Mouse (Mus musculus) cerebellum, postnatal 14 days (tissue): ENCODE measurements around the gene Pigx.
A peak's percentile ranks its signal among the peaks of the same experiment; 100 is the strongest.

Experiments
- DNase-seq, 2 experiments: peaks; one replicate each; pipeline ENCODE4 v3.0.0; 2021; ENCODE audit warnings: mixed read lengths in 2 of 2

The Pigx gene

DNA sequence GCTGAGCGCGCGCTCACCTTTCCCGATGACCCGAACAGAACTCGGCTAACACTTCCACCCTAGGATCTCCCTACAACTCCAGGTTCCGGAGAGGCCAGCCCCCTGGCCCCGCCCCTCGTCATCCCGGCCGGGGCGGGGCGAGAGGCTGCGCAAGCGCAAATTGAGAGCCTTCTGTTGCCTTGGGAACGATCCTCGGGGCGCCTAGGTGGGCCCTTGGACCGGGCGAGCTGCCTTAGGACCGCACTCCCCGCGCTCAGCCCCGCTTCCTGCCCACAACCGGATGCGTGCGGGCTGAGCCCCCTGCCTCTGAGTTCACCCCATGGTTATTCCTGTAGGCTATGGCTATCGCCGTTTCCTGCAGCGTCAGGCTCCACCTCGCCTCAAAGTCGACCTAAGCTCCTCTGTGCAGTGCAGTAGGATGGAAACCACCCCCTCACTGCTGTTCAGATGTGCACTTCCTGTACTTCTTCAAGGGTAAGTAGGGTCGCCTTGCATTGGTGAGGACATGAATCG, at the start of gene Pigx, which contains the start of gene Cep19:
Gene Pigx, minus strand, starts transcription at position 103 of the 513 bp plus-strand sequence.
Gene Cep19, plus strand, starts transcription at position 163 of the 513 bp plus-strand sequence.
- DNase-seq = peak; percentile 91 to 95

DNA sequence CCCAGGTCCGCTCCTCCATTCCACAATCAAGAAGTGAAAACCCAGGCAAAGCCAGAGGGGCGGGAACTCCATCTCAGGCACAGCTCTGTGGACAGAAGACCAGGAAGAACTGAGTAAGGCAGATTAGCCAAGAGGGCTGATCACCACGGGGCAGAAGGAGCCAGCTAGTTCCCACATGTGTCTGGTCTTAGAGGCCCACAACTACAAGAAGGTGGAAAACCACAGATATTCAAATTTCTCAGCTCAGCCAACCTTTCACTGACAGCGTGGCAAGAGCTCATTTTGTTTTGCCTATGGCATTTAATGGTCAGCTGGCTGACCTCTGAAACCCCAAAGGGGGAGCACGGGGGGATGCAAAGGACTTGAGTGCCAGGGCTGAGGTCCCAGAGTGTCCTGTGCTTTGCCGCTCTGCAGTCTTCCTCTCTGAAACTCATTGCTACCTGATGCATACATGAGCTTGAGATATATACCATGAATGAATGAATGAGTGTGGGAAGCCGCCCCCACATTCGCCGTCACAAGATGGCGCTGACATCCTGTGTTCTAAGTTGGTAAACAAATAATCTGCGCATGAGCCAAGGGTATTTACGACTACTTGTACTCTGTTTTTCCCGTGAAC, 48.2 kb upstream of the Pigx start:
- peak in 1 of 2 experiments; percentile 26 for DNase-seq

DNA sequence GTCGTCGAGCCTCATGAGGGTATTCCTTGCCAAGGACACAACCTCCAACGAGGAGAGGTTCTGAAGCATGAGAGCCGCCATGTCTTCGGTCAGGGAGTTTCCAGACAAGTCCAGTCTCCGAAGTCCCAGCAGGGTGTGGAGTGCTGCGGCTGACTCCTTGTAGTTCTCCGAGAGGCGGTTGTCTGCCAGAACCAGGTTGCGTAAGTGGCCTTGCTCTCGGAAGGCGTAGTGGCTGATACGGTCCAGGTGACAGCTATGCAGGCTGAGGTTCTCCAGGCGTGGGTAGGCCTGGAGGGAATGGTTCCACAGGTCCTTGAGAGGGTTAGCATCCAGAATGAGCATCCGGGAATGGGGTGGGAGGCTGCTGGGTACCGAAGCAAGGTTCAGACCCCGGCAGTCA, 45.1 kb upstream of the Pigx start:
- DNase-seq = no peak

DNA sequence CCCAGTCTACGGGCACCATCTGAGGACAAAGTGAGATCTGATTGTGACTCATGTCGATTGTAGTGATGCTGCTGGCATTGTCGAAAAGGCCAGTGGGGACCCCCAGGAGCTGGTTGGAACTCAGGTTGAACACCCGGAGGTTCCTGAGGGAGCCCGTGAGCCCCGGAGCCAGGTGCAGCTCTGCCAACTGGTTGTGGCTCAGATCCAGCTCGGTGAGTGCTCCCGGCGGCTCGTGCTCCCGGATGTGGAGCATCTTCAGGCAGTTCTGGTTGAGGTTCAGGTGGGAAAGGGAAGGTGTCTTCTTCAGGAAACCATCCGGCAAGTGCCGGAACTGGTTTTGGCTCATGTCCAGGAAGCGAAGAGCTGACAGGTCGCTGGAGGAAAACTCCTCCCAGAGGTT, 44.2 kb upstream of the Pigx start:
- DNase-seq = no peak

DNA sequence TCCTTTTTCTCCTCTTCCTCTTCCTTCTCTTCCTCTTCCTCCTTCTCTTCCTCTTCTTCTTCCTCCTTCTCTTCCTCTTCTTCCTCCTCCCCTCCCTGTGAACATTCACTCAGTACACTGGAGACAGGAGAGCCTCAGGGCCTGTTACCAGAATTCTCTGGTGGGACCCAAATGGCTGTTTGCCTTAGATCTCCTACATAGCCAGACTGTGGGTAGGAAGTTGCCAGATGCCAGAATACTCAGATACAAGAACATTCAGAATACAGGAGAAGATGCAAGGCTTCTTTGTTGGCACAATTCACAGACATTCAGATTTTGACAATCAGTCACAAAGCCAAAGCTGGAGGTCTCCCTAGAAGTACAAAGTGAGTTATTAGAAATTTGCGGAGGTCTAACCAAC, 39.4 kb upstream of the Pigx start:
- no peak for DNase-seq

DNA sequence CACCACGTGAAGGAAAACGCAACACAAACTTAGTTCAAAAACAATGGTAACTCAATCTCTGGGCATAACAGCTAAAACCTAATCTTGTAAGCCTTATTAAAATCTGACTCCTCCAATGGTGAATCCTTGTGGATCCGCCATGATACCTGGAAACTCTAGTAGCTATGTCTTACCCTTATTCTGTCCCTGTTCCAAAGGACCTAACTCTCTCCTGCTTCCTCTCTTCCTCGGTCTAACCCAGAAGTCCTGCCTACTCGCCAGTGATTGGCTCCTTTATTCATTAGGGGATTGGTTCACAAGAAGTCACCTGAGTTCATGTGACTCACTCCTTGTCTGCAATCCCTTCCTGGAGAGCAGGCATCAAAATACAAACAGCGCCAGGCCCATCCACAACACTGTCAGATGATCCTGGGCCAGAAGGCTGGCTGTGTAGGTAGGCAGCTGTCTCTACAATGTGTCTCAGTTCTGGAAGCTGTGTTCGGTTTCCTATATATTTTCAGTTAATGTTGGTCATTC, 36.4 kb upstream of the Pigx start:
- DNase-seq = no peak

DNA sequence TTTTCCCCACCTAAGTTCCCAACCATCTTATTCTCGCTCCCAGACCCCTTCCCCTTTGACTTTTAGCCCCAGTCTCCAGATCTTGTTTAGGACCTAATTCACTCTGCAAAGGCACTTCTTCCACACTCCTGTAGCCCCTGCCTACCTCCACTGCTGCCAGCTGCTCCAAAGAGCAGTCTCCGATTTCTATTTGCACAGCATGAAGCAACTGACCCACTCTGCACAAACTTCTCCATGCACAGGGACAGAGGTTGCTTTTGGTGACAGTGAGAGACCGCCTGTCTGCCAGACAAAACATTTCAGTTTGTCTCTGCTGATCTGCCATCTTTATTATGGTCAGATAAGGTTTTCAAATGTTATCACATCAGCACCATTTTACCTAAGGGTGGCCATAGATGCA, 33.6 kb upstream of the Pigx start:
- DNase-seq = no peak

DNA sequence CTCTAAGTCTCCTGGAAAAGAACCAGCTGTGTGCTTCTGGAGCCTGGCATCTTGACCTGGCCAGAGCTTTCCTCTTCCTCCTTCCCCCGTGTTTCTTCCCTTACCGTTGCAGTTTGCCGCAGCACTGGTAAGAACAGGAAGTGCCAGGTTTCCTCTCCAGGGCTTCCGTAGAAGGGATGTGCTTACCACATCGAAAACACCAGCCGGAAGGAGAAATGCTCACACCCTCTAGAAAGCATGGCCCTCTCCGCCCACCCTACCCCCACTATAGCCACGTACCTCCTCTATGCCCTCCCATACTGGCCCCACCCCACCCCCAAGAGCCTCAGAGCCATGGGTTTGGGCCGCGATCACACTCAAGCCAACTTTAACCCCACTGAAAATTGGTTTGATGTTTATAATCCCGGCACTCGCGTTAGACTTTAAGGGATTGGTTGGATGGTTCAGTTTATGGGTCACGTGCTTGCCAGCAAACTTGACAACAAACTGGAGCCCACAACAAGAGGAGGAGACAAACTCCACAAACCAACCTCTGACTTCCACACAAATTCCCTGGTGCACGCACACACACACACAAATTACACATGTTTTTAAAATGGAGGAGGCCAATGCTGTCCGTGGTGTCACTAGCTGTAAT, 30.8 kb upstream of the Pigx start:
- no peak for DNase-seq

DNA sequence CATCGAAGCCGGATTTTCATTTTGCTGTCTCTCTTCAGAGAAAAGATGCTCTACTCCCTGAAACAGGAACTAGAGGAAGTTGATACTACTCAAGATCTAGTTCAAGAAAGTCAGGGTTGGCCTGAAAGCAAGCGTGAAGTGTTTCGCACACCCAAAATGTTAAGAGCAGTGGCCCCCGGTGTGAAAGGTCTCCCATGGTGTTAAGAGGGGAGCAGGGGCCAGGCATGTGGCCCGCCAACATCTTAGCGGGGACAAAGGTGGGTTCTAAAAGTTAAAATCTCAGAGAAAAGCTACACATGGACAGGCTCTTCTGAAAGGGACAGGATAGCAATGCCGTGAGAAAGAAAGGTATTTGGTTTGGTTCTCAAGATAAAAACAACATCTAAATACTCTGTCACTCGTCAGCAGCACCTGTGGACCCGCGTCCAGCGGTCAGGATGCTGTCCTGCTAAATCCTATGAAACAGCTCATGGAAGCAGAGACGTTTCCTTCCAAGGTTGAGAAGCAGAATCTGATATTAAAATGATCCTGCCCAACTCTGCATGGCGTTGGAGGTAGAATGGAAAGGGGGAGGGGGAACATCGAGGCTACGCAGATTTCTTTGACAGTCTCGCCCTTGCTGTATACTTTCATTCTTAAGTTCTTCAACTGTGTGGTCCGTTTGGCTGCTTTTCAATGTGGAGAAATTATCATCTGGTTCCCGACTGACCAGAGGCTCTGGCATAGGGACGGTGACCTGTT, 30.1 kb upstream of the Pigx start:
- DNase-seq = no peak

DNA sequence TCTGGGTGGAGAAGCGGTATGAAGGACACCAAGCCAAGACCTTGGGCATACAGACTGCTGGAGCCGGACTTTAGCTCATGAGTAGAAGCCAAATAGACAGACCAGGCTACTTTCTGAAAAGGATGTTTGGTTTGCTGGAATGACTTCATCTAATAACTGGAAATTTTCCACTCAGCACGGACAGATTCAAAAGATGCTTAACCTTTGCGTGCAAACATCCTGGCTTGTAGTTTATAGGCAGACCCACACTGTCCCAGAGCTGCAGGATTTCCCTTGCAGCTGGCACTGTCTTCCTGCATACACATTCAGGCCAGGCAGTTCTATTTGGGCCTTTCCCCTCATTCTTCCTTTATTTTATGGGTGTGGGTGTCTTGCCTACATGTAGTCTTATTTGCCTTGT, 27.5 kb upstream of the Pigx start:
- no peak for DNase-seq

DNA sequence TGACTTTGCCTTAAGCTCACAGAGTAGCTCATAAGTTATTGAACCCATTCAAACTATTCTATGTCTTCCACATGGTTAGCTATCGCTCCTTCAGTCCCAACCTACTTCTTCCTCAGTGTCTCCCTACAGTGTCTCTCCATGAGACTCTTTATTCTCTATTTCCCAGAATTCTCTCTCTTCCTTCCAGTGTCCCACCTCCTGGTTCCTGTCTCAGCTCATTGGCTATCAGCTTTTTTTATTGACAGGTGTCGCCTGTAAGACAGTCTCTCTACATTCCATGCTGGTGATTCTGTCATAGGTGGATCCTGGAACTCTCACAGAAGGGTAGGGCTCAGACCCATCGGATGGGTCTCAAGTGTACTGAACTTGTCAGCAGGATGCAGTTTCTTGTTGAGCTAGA, 25.8 kb upstream of the Pigx start:
- no peak for DNase-seq

DNA sequence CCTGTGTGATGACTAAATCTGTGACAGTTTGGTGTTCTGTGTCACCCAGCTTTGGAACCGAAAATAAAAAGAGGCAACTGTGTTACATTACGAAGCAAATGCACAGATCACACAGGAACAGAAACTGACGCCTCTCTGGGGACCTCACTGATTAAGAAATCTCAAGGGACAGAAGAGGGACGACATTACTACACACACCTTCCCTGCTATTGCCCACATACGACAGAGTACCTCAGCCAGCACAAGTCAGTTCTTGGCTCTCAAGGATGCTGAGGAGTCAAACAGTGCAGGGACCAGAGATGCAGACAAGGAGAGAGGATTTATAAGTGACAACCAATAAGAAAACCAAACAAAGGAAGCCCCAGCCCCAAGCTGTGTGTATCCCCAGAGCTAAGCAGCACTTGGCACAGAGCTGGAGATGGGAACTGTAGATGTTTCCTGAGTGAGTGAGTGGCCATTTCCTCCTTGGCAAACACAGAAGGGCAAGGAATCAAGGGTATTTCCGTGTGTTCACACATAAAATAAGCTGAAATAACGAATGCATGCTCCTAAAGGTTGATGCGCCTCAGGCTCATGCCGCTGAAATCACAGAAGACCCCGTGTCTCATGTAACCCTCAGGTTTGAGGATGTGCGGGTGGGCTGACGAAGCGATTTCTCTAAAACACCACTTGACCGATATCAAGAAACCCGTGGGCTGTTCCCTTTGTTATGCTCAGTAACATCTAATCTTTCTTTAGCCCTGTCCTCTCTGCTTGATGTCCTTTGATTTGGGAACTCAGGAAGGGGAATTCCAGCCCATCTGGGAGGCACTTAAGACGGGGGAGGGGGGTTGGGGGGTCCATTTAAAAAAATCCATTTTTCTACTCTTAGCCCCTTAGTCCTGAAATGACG, 25.1 kb upstream of the Pigx start:
- DNase-seq = no peak

DNA sequence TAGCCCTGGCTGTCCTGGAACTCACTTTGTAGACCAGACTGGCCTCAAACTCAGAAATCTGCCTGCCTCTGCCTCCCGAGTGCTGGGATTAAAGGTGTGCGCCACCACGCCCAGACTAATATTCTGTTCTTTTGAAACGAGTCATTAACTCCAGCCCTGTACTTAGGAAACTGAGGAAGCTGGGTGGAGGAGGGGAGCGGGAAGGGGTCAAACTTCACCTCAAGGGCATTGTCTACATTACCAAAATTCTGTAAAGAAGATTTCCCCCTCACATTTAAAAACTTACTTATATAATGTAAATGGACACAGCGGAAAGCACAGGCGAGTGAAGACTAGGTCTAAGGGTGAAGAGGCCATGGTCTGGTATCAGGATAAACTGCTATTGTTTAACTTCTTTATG, 24.5 kb upstream of the Pigx start:
- DNase-seq = no peak

DNA sequence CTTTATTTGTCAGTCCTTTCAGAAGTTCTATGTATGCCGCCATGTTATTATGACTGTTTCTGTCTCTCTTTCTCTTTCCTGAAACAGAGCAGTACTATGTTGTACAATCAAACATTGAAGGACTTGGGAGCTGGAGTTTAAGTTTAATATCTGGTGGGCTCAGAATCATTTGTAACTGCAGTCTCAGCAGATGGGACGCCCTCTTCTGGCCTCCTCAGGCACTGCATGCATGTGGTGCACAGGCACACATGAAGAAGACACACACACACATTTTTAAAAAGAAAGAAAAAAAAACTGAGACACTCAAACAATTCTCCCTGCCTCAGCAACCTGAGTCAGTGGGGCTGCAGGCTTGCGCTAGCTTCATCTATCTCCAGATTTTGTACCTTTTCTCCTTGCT, 20.9 kb upstream of the Pigx start:
- DNase-seq = no peak

DNA sequence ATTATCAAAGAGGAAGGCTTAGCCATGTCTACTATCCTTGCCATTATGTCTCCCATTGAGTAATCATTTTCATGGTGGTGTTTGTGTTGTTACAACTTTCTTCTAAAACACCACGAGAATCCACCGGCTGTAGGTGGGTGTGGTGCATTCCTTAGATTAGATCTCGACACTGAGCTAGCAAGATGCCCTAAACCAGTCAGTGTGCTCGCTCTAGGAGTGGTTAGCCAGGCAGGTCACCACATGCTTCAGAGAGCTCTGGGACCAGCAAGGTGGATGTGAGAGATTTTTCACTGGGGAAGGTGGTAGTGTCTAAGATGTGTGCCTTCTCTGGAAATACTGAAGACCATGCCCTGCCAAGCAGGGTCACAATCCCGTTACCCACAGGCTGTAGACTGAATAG, 16.6 kb upstream of the Pigx start:
- no peak for DNase-seq

DNA sequence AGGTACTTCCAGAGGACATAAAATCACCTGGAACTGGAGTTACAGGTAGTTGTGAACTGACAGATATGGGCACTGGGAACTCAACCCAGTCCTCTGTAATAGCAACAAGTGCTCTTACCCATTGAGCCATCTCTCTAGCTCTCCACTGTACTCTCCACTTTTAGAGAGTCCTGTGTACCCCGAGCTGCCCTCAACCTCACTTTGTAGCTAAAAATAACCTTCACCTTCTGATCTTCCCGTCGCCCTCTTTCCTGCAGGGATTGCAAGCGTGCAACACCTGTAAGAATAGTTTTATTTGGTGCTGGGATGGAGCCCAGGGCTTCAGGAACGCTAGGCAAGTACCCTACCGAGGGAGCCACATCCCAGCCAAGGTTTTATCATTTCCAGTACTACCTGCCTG, 16.2 kb upstream of the Pigx start:
- DNase-seq = no peak

DNA sequence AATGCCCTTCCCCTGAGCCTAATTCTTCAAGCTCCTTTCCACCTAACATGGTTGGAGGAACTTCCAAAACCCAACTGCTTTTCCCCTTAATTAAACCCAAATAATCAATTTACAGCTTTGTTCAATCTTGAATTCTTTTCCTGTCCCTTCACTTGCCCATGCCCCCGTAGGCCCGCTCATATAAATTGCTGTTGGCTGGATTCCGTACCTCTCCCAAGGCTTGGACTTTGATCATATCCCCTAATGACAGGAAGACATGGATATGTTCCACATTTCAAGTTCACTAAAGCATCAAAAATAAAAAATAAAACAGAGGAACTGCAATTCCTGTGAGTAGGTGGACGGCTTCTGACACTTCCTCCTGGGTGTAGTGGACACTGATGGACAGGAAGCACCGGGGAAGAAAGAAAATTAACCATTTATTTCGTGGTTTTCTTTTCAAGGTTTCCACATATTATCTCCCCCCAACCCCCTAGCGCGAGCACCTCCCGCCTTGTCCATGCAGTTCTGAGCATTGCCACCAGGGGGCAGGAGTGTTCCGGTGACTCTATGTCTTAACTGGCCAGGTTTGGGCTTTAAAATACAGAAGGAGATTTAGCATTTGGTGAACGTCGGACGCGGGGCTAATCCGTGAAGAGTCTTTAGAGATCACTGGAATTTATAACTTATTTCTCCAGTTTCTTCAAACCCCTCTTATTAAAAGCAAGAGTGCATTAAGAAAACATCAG, 15.6 kb upstream of the Pigx start:
- peak; percentile 92 for DNase-seq

DNA sequence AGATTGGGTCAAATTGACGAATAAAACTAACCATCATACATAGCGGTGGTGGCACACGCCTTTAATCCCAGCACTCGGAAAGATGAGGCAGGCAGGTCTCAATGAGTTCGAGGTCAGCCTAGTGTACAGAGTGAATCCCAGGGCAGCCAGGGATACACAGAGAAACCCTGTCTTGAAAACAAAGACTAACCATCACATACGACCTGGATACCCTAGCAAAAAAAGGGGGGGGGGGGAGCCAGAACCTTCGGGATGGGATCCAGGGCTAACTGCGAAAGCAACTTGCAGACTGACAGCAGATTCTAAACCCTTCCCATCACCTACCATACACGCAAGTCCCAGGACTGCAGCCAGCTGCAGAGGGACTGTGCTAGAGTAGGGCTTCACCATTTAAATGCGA, 14.9 kb upstream of the Pigx start:
- no peak for DNase-seq

DNA sequence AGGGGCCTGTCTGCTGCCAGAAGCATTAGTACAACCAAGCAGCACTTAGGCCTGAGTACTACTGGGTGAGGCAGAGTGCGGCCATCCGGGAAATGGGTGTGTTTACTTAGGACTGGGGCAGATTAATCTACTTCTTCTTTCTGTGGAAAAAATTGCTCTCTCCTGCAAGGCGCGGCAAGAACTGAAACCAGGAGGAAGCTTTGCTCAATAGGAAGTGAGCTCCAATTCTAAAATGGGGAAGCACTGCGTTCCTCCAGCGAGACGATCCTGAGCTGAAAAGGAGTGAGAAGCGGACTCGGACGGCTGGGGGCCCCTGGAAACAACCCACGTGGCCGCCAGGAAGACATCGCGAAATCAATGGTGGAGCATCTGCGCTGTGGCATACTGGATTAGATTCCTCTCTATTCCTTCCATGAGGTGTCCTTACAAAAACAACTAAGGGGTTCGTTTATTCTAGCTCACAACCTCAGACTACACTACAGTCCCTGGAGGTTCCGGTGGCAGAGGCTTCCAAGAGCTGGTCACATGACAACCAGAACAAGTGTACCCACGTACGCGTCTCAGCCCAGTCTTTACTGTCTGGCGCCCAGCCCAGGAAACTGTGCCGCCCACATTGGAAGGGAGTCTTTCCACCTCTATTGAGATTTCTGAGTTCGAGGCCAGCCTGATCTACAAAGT, 14.1 kb upstream of the Pigx start:
- DNase-seq = peak; percentile 35 to 58

DNA sequence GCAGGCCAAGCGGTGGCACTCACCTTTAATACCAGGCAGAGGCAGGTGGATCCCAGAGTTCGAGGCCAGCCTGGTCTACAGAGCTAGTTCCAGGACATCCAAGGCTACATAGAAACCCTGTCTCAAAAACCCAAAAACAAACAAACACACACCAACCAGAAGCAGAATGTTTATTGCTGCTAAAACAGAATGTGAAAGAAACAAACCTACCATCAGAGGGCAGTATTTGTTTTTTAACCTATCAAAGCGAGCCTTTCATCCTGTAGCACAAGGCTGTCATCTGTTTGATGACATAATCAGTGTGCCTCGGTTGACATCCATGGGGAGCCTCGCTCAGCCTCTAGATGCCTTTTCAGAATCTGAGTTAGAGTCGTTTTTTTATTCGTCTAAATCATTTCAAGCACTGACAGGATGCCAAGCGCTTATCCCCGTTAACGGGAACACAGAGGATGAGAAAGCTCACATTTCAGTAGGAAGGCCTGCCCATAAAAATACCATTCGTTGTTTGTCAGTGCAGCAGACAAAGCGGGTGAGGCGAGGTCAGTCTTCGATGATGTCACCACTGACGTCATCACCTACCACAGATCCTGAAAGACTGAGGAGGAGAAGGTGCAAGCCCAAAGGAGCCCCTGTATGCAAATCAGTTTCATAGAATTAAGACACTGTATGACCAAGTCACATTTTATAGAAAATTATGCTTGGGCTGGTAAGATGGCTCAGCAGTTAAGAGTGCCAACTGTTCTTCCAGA, 11.6 kb upstream of the Pigx start:
- DNase-seq = peak; percentile 13 to 27

DNA sequence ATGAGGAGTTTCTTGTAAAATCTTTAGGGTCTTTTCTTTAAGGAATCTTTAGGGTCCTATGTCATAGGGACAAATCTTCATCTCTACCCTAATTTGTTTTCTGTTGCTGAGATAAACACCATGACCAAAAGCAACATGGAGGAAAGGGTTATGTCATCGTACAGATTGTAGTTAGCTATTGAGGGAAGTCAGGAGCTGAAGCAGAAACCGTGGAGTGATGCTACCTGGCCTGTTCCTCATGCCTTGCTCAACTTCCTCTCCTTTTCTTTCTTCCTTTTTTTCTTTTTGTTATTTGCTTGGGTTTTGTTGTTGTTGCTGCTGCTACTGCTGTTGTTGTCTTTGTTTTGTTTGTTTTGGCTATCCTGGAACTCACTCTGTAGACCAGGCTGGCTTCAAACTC, 9.0 kb upstream of the Pigx start:
- DNase-seq = no peak
